Mouse (Mus musculus): ENCODE measurements around the gene Pcf11. TPM values are rescaled to one million over a fixed set of nuclear protein-coding genes. Genes with fewer than 3 reads are reported as not detected.
A peak's percentile ranks its signal among the peaks of the same experiment; 100 is the strongest.

Gene Pcf11
- total RNA-seq, 2 experiments from 2014 or later = 23.0 to 28.2 TPM

GRCm38 (mm10) chr7:92642358-92642757, 27.4 kb downstream of the Pcf11 start:
- intact Hi-C loops (cut with DNase I) = loop anchor here (2.0 kb wide), 1 partner anchor 16 kb away; no protein-coding TSS in a partner anchor
- DNase-seq (ENCODE audit: low spot score) = no peak

DNA sequence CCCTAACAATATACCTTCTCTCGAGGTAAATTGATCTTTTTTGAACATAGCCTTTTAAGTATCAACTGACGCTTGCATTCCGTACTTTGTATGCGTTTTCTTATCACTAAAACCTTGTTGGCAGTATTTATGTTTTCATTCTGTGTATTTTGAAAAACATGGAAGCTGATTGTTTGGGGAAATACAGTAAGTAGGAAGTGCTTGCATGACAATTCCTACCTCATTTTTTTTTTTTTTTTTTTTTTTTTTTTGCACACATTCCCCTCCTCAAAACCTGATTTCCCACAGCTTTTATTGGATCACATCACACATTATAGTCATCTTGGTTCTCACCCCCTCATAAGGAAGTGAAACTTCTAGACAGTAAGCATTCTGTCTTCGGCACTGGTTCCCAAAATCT, 31.7 kb downstream of the Pcf11 start:
- intact Hi-C loops (cut with DNase I) = loop anchor here (2.0 to 10.0 kb wide), 4 partner anchors 29 to 457 kb away; partner anchors contain the start of genes Ccdc90b and Rab30
- DNase-seq (ENCODE audit: low spot score) = no peak

DNA sequence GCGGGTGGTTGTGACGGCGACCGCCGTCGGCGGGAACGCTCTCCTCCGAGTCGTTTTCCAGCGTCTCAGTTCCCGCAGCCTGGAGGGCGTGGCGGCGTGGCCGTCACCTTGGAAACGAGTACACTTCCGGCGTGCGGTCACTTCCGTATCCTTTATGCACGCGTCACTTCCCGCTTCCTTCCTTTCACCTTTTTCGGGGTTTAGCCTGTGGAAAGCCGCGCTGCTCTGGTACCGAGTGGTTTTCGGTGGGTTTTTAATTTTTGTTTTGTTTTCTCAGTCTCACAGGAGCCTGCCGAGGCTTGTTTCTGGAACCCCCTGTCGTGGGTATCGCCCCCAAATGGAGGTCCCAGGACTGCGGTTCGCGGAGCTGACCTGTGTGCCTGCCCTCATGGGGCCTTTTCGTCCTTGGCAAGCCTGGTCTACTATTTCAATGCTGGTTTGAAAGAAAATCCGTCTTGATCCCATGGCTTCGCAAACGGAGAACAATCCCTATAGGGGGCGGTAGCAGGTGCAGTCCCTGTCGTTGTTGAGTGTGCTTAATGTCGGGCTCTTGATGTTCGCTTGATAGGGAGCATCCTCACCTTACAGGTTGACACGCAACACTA, 32.6 kb downstream of the Pcf11 start, which contains the start of gene Ankrd42:
Gene Ankrd42, minus strand, starts transcription at position 122 of the 605 bp plus-strand sequence.
- intact Hi-C loops (cut with DNase I) = loop anchor here (5.0 to 10.0 kb wide), 3 partner anchors 75 to 458 kb away; partner anchors contain the start of genes Ccdc90b and Rab30
- peak; percentile 82 for DNase-seq (ENCODE audit: low spot score)

GRCm38 (mm10) chr7:92636295-92637011, 33.3 kb downstream of the Pcf11 start:
- intact Hi-C loops (cut with DNase I) = loop anchor here (5.0 to 10.0 kb wide), 3 partner anchors 74 to 458 kb away; partner anchors contain the start of genes Ccdc90b and Rab30
- DNase-seq (ENCODE audit: low spot score) = no peak

DNA sequence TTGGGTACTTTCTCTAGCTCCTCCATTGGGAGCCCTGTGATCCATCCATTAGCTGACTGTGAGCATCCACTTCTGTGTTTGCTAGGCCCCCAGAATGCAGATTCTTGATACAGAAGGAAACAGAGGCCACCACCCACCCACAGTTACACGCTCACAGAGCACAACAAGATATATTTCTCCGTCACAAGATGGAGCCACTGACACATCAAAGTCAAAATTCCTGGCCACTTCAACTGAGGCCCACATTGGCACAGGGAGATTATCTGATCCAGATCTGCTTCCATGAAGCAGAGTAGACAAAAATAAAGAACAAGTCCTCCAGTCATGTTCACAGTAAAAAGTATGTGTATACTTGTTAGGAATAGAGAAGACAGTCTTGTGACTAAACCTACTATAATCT, 39.6 kb downstream of the Pcf11 start:
- intact Hi-C loops (cut with DNase I) = loop anchor here (2.0 to 10.0 kb wide), 2 partner anchors 199 to 465 kb away; no protein-coding TSS in a partner anchor
- no peak for DNase-seq (ENCODE audit: low spot score)

- intact Hi-C loops (cut with DNase I) = no loop called here
- DNase-seq (ENCODE audit: low spot score) = no peak
Measured at GRCm38 (mm10) chr7:92624488-92624887, 45.2 kb downstream of the Pcf11 start.

- intact Hi-C loops (cut with DNase I) = no loop called here
- no peak for DNase-seq (ENCODE audit: low spot score)
Measured at GRCm38 (mm10) chr7:92610830-92611229, 58.9 kb downstream of the Pcf11 start.

DNA sequence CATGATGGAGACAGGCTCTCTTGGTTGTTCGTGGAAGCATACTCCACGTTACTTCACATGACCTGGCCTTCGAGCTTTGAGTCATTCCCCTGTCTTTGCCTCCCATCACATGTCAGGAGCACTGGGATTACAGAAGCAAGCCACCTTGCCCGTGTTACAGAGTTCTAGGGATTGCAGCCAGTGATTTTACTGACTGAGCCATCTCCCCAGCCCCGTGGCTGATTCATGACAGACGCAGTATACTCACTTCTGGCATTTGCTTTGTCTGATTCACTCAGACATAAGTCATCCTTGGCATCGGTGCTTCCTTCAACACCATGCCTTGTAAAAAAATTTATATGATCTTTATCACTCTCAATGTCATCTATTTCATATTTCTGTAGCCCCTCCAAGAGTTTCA, 64.8 kb downstream of the Pcf11 start:
- intact Hi-C loops (cut with DNase I) = no loop called here

More for the DNA sequence above, 64.8 kb downstream of the Pcf11 start:
- DNase-seq (ENCODE audit: low spot score) = no peak

Other genes with a start within 250 kb of the Pcf11 start
- 10 to 100 TPM; 34.2 to 35.3 TPM for gene Ccdc90b, start 108.8 kb downstream of the Pcf11 start, total RNA-seq (2021)
- gene Ankrd42, start 32.8 kb downstream of the Pcf11 start, total RNA-seq (2021) = 1 to 10 TPM; 1.0 to 1.1 TPM
- 10 to 100 TPM; 14.8 to 17.7 TPM for gene Rab30, start 71.7 kb upstream of the Pcf11 start, total RNA-seq (2021)
- gene Ddias, start 204.3 kb upstream of the Pcf11 start, total RNA-seq (2021) = under 1 TPM; 0.31 to 0.36 TPM
- gene Prcp, start 204.5 kb upstream of the Pcf11 start, total RNA-seq (2021) = 10 to 100 TPM; 13.7 to 16.5 TPM